Mouse (Mus musculus): ENCODE data around the gene Vpreb1. TPM values are rescaled to one million over a fixed set of nuclear protein-coding genes. Genes with fewer than 3 reads are reported as not detected.

Gene Vpreb1
- total RNA-seq, 1 experiment = 4.0 TPM

GRCm38 (mm10) chr16:16854836-16855235 lies 15.8 kb downstream of the Vpreb1 start:
- Histone ChIP-seq H3K4me1 (ENCODE audit: control insufficient read depth in 2 of 2, insufficient read depth in 2 of 2, low read length in 2 of 2, poor library complexity in 1 of 2) (peaks cover 0 to 5% of the 10 kb centered on the region in 2 experiments; a peak in 2 of 4 replicates), H3K4me3 (ENCODE audit: insufficient read depth in 1 of 2, low read depth in 1 of 2, low read length in 2 of 2, poor library complexity in 1 of 2, severe bottlenecking in 1 of 2) (no peak overlapping the region), H3K36me3 (ENCODE audit: control insufficient read depth, insufficient read depth, low read length, poor library complexity, severe bottlenecking) (no peaks in the 10 kb centered on the region), H3K9me3 (ENCODE audit: control insufficient read depth, insufficient read depth, low read depth, low read length) (no peaks in the 10 kb centered on the region), H3K9ac (ENCODE audit: insufficient read depth, low read depth, low read length, poor library complexity, severe bottlenecking) (no peak overlapping the region), H3K27ac (ENCODE audit: insufficient read depth, low read depth, low read length, poor library complexity, severe bottlenecking) (no peak overlapping the region)
- TF ChIP-seq CHD2 (IDR thresholded peaks at IDR 0.05; ENCODE audit: low read depth, low read length) = no peak
- TF ChIP-seq MAFK (IDR thresholded peaks at IDR 0.05; ENCODE audit: insufficient read depth, low read depth, low read length) = no peak
- TF ChIP-seq ZC3H11A (IDR thresholded peaks at IDR 0.05; ENCODE audit: borderline replicate concordance, low read depth, low read length) = no peak; the same call in 1 of the 2 replicates
- in situ Hi-C loops (cut with MboI; ENCODE audit: low sequenced_read_pairs in 2 of 2, unreplicated experiment in 2 of 2) = no loop called here
- no peak for DNase-seq (ENCODE audit: low read depth, low spot score)

GRCm38 (mm10) chr16:16852411-16852810 lies 18.2 kb downstream of the Vpreb1 start:
- H3K9ac ChIP-seq (ENCODE audit: insufficient read depth, low read depth, low read length, poor library complexity, severe bottlenecking) = no peak overlapping the region
- no peak for DNase-seq (ENCODE audit: low read depth, low spot score)
- in situ Hi-C loops (cut with MboI; ENCODE audit: low sequenced_read_pairs in 2 of 2, unreplicated experiment in 2 of 2) = no loop called here
- H3K36me3 ChIP-seq (ENCODE audit: control insufficient read depth, insufficient read depth, low read length, poor library complexity, severe bottlenecking) = no peaks in the 10 kb centered on the region
- no peaks in the 10 kb centered on the region for H3K9me3 ChIP-seq (ENCODE audit: control insufficient read depth, insufficient read depth, low read depth, low read length)
- H3K4me3 ChIP-seq (ENCODE audit: insufficient read depth in 1 of 2, low read depth in 1 of 2, low read length in 2 of 2, poor library complexity in 1 of 2, severe bottlenecking in 1 of 2) = no peak overlapping the region
- no peak for TF ChIP-seq CHD2 (IDR thresholded peaks at IDR 0.05; ENCODE audit: low read depth, low read length)
- no peak for TF ChIP-seq MAFK (IDR thresholded peaks at IDR 0.05; ENCODE audit: insufficient read depth, low read depth, low read length)
- TF ChIP-seq HCFC1 (IDR thresholded peaks at IDR 0.05; ENCODE audit: borderline replicate concordance, insufficient read depth, low read length) = no peak
- TF ChIP-seq ZNF384 (IDR thresholded peaks at IDR 0.05; ENCODE audit: low read depth, low read length) = no peak
- TF ChIP-seq ZC3H11A (IDR thresholded peaks at IDR 0.05; ENCODE audit: borderline replicate concordance, low read depth, low read length) = no peak
- H3K27ac ChIP-seq (ENCODE audit: insufficient read depth, low read depth, low read length, poor library complexity, severe bottlenecking) = no peak overlapping the region
- peaks cover 0 to 5% of the 10 kb centered on the region in 2 experiments; a peak in 2 of 4 replicates for H3K4me1 ChIP-seq (ENCODE audit: control insufficient read depth in 2 of 2, insufficient read depth in 2 of 2, low read length in 2 of 2, poor library complexity in 1 of 2)

GRCm38 (mm10) chr16:16849196-16849595 lies 21.4 kb downstream of the Vpreb1 start:
- DNase-seq (ENCODE audit: low read depth, low spot score) = no peak
- in situ Hi-C loops (cut with MboI; ENCODE audit: low sequenced_read_pairs in 2 of 2, unreplicated experiment in 2 of 2) = no loop called here
- Histone ChIP-seq H3K4me1 (ENCODE audit: control insufficient read depth in 2 of 2, insufficient read depth in 2 of 2, low read length in 2 of 2, poor library complexity in 1 of 2) (no peaks in the 10 kb centered on the region), H3K4me3 (ENCODE audit: insufficient read depth in 1 of 2, low read depth in 1 of 2, low read length in 2 of 2, poor library complexity in 1 of 2, severe bottlenecking in 1 of 2) (no peak overlapping the region), H3K27ac (ENCODE audit: insufficient read depth, low read depth, low read length, poor library complexity, severe bottlenecking) (no peak overlapping the region), H3K36me3 (ENCODE audit: control insufficient read depth, insufficient read depth, low read length, poor library complexity, severe bottlenecking) (no peaks in the 10 kb centered on the region), H3K9ac (ENCODE audit: insufficient read depth, low read depth, low read length, poor library complexity, severe bottlenecking) (no peak overlapping the region), H3K9me3 (ENCODE audit: control insufficient read depth, insufficient read depth, low read depth, low read length) (no peaks in the 10 kb centered on the region)
- TF ChIP-seq ZC3H11A (IDR thresholded peaks at IDR 0.05; ENCODE audit: borderline replicate concordance, low read depth, low read length) (no peak), ZNF384 (IDR thresholded peaks at IDR 0.05; ENCODE audit: low read depth, low read length) (no peak), CHD2 (IDR thresholded peaks at IDR 0.05; ENCODE audit: low read depth, low read length) (no peak), MAFK (IDR thresholded peaks at IDR 0.05; ENCODE audit: insufficient read depth, low read depth, low read length) (no peak), HCFC1 (IDR thresholded peaks at IDR 0.05; ENCODE audit: borderline replicate concordance, insufficient read depth, low read length) (no peak)

- DNase-seq (ENCODE audit: low read depth, low spot score) = no peak
- Histone ChIP-seq H3K9ac (ENCODE audit: insufficient read depth, low read depth, low read length, poor library complexity, severe bottlenecking) (no peak overlapping the region), H3K4me3 (ENCODE audit: insufficient read depth in 1 of 2, low read depth in 1 of 2, low read length in 2 of 2, poor library complexity in 1 of 2, severe bottlenecking in 1 of 2) (no peak overlapping the region), H3K27ac (ENCODE audit: insufficient read depth, low read depth, low read length, poor library complexity, severe bottlenecking) (no peak overlapping the region), H3K4me1 (ENCODE audit: control insufficient read depth in 2 of 2, insufficient read depth in 2 of 2, low read length in 2 of 2, poor library complexity in 1 of 2) (peaks cover 3 to 7% of the 10 kb centered on the region in 2 experiments; a peak in 3 of 4 replicates), H3K36me3 (ENCODE audit: control insufficient read depth, insufficient read depth, low read length, poor library complexity, severe bottlenecking) (no peaks in the 10 kb centered on the region), H3K9me3 (ENCODE audit: control insufficient read depth, insufficient read depth, low read depth, low read length) (no peaks in the 10 kb centered on the region)
- in situ Hi-C loops (cut with MboI; ENCODE audit: low sequenced_read_pairs in 2 of 2, unreplicated experiment in 2 of 2) = no loop called here
- no peak for TF ChIP-seq ZNF384 (IDR thresholded peaks at IDR 0.05; ENCODE audit: low read depth, low read length)
- TF ChIP-seq HCFC1 (IDR thresholded peaks at IDR 0.05; ENCODE audit: borderline replicate concordance, insufficient read depth, low read length) = no peak
- TF ChIP-seq MAFK (IDR thresholded peaks at IDR 0.05; ENCODE audit: insufficient read depth, low read depth, low read length) = no peak
- TF ChIP-seq CHD2 (IDR thresholded peaks at IDR 0.05; ENCODE audit: low read depth, low read length) = no peak
- no peak for TF ChIP-seq ZC3H11A (IDR thresholded peaks at IDR 0.05; ENCODE audit: borderline replicate concordance, low read depth, low read length)
These were observed 41.0 kb downstream of the Vpreb1 start for GRCm38 (mm10) chr16:16829671-16830070.
